Mouse (Mus musculus): ENCODE measurements around the gene Rnase12.

The Rnase12 gene

GRCm38 (mm10) chr14:51085086-51085485 is 27.6 kb upstream of the Rnase12 start:
- no peak for DNase-seq (ENCODE audit: low spot score)

GRCm38 (mm10) chr14:51083805-51084204 is 26.3 kb upstream of the Rnase12 start:
- DNase-seq (ENCODE audit: low spot score), result no peak

- no peak for DNase-seq (ENCODE audit: low spot score)
These were observed 25.4 kb upstream of the Rnase12 start for GRCm38 (mm10) chr14:51082599-51083581.

GRCm38 (mm10) chr14:51081035-51081434 is 23.6 kb upstream of the Rnase12 start:
- no peak for DNase-seq (ENCODE audit: low spot score)

GRCm38 (mm10) chr14:51079180-51079579 is 21.7 kb upstream of the Rnase12 start:
- DNase-seq (ENCODE audit: low spot score), result no peak

GRCm38 (mm10) chr14:51074335-51074734 is 16.9 kb upstream of the Rnase12 start, which contains the start of gene Olfr750:
TSS of gene Olfr750 (minus strand) at chr14:51074435.
- no peak for DNase-seq (ENCODE audit: low spot score)

- no peak for DNase-seq (ENCODE audit: low spot score)
These were observed 12.2 kb upstream of the Rnase12 start for GRCm38 (mm10) chr14:51069617-51070016.

GRCm38 (mm10) chr14:51068956-51069355 is 11.5 kb upstream of the Rnase12 start:
- DNase-seq (ENCODE audit: low spot score), result no peak

GRCm38 (mm10) chr14:51060761-51061160 is 3.3 kb upstream of the Rnase12 start:
- DNase-seq (ENCODE audit: low spot score), result no peak

- no peak for DNase-seq (ENCODE audit: low spot score)
These were observed 2.9 kb downstream of the Rnase12 start for GRCm38 (mm10) chr14:51054243-51055237.

GRCm38 (mm10) chr14:51053176-51053575 is 4.3 kb downstream of the Rnase12 start:
- DNase-seq (ENCODE audit: low spot score), result no peak

- DNase-seq (ENCODE audit: low spot score), result no peak
These were observed 5.5 kb downstream of the Rnase12 start for GRCm38 (mm10) chr14:51051941-51052340.

GRCm38 (mm10) chr14:51050063-51050462 is 7.4 kb downstream of the Rnase12 start, which contains the start of gene Rnase11:
TSS of gene Rnase11 (minus strand) at chr14:51050163.
- no peak for DNase-seq (ENCODE audit: low spot score)

GRCm38 (mm10) chr14:51047846-51048245 is 9.6 kb downstream of the Rnase12 start:
- no peak for DNase-seq (ENCODE audit: low spot score)

- DNase-seq (ENCODE audit: low spot score), result no peak
These were observed 15.7 kb downstream of the Rnase12 start, which contains the start of gene Rnase9 for GRCm38 (mm10) chr14:51041769-51042168. TSS of gene Rnase9 (minus strand) at chr14:51041869.

- DNase-seq (ENCODE audit: low spot score), result no peak
These were observed 21.2 kb downstream of the Rnase12 start for GRCm38 (mm10) chr14:51036214-51036613.

GRCm38 (mm10) chr14:51035206-51035605 is 22.3 kb downstream of the Rnase12 start:
- no peak for DNase-seq (ENCODE audit: low spot score)

- DNase-seq (ENCODE audit: low spot score), result no peak
These were observed 29.9 kb downstream of the Rnase12 start for GRCm38 (mm10) chr14:51027387-51028155.

GRCm38 (mm10) chr14:51026391-51027133 is 30.9 kb downstream of the Rnase12 start:
- peak; percentile 57 for DNase-seq (ENCODE audit: low spot score)

GRCm38 (mm10) chr14:51024820-51025219 is 32.6 kb downstream of the Rnase12 start:
- DNase-seq (ENCODE audit: low spot score), result no peak

- DNase-seq (ENCODE audit: low spot score), result no peak
These were observed 34.0 kb downstream of the Rnase12 start for GRCm38 (mm10) chr14:51023457-51023856.

All from left cerebral cortex, adult 11 months (tissue).